Mouse (Mus musculus): ENCODE data around the gene Tbc1d9b.
A peak's percentile ranks its signal among the peaks of the same experiment; 100 is the strongest.
"Not testable (repeated sequence)": the region's sequence is repeated elsewhere in the genome, so short reads cannot be mapped to it uniquely, and the experiment has no call there.

Gene Tbc1d9b

DNA sequence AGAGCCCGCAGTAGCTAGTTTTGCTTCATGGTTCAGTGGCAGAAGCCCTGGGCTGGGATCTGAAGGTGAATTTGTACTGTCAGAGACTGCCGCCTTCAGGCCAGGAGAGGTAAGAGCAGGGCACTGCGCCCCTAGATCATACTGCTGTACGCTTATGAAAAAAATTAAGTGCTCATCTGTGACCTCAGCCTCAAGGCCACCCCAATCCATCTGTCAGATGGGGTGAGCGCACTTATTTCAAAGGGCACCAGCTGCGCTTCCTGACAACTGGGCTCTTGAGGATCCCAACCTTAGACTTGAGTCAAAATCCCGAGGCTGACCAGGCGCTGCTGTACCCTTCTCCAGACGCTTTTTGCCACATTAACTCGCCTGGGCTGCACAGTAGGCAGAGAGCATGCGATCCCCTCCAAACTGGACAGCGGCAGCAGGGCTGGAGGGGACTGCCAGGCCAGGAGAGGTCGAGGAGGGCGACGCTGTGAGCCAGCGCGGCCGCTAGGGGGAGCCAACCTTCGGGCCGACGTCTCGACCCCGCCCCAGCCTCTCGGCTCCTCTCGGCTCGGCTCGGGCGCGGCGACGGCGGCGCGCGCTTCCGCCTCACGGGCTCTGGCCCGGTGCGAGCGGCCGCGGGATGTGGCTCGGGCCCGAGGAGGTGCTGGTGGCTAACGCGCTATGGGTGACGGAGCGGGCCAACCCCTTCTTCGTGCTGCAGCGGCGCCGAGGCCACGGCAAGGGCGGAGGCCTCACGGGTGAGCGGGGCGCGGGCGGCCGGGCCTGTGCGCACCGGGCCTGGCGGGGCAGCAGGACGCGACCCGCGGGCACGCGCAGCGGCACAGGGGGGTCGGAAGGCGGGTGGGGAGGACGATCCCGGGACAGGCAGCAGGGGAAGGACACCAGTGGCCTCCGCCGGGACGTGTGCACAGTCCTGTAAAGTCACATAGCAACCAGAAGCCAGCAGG lies at the start of gene Tbc1d9b:
Gene Tbc1d9b (plus strand): TSS at position 586 of the 956 bp plus-strand sequence.
- DNase-seq (ENCODE audit: low read depth): peak; percentile 92

DNA sequence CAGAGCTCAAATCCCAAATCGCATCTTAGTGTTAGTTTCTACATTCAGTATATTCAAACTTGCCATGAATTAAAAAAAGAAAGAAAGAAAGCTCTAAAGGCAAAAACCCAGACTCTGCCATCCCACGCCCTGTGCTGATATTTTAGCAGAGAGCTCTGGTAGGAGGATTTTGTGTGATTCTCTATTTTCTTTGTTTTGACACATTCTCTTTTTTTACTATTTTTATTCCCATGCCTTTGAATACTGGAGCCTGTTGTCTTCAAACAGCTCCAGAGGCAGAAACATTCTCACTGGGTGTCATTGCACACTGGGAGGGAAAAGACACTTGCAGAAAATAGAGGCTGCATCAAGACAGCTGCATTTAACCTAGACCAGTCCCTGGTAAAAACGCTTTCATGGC lies 45.0 kb upstream of the Tbc1d9b start:
- no peak for DNase-seq (ENCODE audit: low read depth)

DNA sequence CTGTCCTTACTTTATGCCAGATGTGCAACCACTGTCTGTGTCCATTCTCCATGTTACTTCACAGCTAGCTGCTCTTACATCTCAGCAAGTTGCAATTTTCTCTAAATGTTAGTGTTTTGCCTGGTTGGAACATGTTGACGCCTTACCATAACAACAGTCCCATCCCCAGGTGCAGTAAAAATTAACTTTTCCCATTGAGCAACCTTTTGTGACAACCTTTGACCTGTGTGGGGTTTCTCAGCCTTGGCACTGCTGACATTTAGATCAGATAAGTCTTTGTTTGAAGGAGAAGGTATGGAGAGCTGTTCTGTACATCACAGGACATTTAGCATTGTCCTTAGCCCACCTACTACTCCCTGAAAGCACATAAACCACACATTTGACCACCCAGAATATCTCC lies 41.4 kb upstream of the Tbc1d9b start:
- DNase-seq (ENCODE audit: low read depth): no peak

DNA sequence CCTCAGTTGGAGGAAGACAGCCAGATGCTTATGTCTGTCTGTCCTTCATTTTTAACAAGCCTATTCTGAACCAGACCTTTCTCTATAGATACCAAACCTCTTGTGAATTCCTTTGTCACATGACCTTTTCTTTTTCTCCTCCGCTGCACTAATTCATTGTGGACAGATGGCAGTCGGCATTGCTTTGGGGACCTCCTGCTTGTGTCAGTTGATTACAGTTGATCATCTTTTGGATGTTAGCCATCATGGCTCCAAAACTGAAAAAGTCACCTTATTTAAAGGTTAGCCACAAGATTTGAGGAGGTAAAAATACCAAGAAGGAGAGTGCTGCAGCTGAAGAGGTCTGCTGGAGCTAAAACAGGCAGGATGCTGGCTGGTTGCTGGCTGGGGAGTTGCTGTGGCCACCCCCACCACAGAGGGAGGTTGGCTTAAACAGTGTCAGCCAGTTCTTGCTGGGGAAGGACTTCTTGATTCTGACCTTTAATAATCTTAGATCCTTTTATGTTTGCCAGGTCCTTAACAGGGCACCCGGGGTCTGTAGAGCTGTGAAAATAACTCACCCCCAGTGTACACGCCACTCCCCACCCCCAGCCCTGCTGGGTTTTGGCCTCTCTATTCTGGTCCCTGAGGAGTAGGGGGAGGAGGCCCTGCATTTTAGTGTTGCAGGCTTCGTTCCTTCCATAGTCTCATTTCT lies 40.1 kb upstream of the Tbc1d9b start:
- no peak for DNase-seq (ENCODE audit: low read depth)

DNA sequence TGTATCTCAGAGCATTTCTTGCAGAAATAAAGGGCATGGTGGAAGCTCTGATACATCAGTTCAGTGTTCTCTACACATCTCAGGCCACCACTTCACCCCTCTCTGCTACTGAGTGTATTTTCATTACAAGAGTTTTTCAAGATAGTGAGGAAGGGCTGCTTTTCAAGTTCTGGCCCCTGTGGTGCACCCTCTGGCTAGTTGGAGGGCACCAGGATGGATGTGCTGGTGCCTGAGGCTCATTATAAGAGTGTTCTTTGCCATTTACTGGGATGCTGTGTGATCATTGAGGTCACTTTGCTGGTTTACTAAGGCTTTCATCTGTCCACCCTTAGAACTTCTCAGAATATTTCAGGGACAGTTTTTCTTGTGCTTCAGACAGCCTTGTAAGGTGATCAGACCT lies 39.5 kb upstream of the Tbc1d9b start:
- no peak for DNase-seq (ENCODE audit: low read depth)

DNA sequence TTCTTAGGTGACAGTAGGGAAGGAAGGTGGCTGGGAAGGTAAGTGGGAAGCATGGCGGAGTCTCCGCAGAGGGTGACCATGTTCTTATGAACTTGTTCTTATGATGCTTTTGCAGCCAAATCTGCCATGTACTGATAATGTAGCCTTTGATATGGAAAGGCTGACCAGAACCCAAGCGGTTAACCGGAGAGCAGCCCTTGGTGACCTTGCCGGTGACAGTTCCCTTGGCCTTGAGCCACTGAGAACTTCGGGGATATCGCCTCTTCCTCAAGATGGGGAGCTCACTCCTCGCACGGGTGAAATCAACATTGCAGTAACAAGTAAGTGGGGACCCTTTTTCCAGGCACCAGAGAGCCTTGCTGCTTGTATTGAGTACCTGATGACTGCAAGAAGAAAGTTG lies 35.5 kb upstream of the Tbc1d9b start:
- DNase-seq (ENCODE audit: low read depth): no peak

DNA sequence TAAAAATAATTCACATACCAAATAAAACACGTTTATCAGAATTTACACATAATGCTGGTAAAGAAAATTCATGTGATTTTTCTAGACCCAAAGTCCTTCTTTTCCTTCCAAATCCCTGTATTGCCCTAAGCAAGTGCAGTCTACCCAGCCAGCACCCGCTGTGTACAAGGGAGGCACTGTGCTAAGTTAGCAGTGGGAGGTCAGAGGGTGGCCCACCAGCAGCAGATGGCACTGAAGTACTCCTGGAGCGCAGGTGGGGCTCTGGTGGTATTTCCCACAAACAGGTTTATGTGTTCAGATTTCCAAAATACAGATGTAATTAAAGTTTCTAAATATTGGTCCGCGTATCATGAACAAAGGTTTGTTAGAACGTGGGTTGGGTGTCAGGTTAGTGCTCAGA lies 34.1 kb upstream of the Tbc1d9b start:
- no peak for DNase-seq (ENCODE audit: low read depth)

DNA sequence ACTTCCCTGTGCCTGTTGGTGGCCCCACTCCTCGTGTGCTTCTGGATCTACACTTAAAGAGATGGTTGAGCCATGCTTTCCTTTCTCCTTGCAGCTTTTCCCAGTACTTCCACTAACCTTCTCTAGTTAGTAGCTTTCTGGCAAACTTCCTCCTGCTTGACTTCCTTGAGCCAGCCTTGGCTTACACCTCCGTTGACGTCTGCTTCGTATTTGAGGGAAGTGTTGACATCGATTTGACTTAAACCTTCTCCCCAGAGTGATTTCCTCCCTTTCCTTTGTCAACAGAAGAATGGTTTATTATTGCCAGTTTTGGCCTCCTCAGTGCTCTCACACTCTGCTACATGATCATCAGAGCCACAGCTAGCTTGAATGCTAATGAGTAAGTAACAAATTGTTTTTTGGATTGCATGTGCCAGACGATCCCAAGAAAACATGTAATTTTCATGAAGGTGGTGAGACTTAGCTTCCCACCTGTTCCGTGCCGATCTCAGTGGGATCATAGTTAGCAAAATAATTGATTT lies 32.2 kb upstream of the Tbc1d9b start:
- no peak for DNase-seq (ENCODE audit: low read depth)

DNA sequence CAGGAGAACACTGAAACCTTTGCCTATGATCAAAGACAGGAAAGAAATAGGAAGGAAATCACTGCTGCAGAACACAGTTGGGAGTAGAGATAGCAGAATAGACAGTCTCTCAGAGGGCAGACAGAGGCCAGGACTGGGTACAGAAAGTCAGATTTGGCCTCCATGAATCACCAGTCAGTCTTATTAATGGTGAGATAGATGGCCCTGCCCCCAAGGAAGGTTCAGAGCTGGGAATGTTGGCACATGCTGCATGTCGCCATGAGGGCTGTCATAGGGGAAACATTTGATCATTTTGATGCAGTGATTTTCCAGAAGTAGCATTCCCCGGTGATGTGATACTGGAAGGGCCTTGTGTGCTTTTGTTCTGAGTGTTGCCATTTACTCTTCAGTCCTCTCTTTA lies 31.5 kb upstream of the Tbc1d9b start:
- no peak for DNase-seq (ENCODE audit: low read depth)

DNA sequence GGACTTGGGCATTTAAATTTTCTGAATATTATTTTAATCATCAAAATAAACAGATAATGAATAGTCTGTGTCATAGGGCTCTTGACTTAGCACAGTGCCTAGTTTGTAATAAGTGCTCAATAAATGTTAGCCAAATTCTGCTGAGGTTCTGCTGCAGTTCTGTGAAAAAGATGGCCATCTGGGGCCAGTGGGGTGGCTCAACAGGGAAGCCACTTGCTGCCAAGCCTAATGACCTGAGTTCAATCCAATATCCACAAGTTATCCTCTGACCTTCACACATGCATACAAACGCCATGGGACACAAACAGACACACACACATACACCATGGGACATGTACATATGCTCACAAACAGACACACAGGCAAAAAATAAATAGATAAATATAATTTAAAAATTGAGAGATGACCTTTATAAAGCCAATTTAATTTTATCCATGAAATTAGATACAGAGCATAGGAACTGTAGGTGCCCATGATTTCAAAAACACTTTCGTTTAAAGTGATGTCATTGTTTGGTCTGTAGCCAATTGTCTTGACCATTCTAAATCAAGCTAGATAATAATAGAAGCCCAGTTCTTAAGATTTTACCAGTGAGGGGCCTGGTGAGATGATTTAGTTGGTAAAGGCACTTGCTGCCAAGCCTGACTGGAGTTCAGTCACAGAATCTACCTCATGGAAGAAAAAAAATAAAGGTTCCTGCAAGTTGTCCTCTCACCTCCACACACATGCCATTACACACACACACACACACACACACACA lies 30.5 kb upstream of the Tbc1d9b start:
- DNase-seq (ENCODE audit: low read depth): no peak

DNA sequence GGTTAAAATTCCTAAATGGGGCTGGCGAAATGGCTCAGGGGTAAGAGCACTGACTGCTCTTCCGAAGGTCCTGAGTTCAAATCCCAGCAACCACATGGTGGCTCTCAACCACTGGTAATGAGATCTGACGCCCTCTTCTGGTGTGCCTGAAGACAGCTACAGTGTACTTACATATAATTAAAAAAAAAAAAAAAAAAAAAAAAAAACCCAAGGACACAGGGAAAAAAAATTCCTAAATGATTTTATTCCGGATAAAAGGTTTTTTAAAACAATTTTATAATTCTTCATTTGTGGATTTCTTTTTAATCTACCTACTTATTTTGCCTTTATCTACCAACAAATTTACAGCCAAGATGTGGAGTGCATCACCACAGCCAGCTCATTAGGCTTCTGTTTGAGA lies 29.2 kb upstream of the Tbc1d9b start:
- DNase-seq (ENCODE audit: low read depth): not testable (repeated sequence)

DNA sequence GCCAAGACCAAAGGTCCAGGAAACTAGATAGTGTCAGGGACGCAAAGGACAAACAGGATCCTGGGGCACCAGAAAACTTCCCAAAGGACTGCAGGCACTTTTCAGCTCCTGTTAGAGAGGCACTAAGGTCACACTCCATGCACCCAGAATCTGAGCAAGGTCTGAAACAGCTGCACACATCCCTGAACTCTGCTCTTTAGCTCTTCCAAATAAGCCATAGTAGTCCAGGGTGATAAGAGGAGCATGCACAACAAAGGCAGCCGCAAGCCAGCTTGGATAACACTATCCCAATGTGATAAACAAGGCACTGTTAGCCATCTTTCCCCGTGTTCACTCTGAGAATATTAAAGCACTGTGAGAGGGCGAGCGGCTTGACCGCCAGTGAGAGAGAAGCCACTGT lies 27.2 kb upstream of the Tbc1d9b start:
- no peak for DNase-seq (ENCODE audit: low read depth)

DNA sequence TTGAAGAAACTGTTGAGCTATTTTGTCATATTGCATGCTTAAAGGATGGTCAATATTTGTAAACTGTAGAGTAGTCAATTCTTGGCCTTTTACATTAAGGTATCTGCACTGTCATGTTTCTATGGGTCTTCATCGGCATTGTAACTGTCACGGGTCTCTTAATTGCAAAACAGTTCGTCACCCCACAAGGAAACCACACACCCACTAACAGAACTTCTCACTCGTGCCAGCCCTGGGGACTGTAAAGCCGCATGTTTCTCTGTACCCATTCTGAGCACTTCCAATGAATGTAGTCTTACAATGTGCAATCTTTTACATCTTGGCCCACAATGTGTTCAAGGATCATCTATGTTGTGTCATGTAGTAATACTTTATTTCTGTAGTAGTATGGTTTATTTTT lies 26.0 kb upstream of the Tbc1d9b start:
- no peak for DNase-seq (ENCODE audit: low read depth)

DNA sequence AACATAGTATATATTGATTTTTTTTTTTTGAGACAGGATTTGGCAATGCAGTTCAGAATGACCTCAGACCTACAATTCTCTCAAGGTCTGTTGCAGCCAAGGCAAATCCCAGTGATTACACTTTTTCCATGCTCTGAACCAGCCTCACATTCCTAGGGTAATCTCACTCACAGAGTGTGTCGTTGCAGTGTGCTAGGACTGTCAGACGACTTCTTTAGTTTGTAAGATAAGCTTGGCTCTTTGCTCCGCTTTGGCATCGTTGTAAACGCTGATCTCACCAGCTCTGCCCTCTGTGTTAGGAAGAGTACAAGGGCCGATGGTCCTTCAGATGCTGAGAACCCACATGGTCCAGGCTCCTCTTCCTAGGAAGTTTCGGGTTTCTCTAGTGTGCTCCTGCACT lies 25.2 kb upstream of the Tbc1d9b start:
- DNase-seq (ENCODE audit: low read depth): no peak

DNA sequence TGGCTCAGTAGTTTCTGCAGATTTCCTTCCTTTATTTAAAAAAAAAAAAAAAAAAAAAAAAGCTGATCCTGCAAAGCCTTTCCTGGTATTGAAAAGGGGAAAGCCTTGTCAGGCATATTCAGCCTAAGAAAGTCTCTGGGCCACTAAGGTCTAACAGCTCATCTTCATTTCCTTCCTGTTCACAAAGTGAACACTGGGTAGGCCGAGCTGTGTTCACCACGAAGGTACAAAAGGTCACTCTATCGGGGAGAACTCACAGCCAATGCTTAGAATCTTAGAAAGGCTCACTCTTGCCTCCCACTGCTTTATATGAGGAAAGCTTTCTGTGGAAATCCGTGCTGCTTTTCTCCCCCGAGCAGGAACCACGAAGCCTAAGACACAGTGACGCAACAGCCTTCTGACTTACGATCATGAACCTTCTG lies 22.4 kb upstream of the Tbc1d9b start:
- peak; percentile 35 for DNase-seq (ENCODE audit: low read depth)

DNA sequence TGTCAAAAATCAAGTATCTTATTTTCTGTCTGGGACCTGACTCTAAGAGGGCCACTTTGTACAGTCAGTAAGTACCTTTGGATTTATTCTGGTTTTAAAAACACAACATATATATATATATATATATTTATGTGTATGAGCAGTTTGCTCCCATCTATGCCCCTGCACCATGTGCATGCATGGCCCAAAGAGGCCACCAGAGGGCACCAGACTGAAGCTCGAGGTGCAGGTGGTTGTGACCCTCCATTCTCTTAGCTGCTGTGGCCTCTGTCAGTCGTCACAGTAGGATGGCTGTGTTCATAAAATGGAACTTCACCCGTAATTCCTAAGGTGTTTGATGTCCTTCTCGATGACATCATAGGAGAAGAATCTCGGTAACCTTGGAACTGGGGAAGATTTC lies 16.9 kb upstream of the Tbc1d9b start:
- peak; percentile 89 for DNase-seq (ENCODE audit: low read depth)

DNA sequence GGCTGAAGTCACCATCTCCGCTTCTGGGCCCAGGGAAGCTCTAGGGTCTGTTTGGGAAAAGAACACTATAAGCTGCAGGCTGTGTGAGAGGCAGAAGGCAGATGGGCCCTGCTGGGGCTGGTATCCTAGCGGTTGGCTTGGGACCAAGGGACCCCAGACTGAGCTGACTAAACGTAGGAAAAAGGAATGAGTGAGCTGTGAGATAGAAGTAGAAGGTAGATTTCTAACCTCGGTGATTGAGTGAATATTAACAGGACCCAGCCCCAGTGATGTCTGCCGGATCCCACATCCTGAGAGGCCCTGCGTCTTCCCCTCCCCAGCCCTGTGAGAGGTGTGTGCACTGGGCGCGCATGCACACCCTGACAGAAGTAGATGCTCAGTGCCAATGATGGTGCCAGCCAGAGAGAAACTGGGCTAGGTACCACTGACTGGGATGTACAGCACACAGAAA lies 8.5 kb upstream of the Tbc1d9b start:
- DNase-seq (ENCODE audit: low read depth): no peak

DNA sequence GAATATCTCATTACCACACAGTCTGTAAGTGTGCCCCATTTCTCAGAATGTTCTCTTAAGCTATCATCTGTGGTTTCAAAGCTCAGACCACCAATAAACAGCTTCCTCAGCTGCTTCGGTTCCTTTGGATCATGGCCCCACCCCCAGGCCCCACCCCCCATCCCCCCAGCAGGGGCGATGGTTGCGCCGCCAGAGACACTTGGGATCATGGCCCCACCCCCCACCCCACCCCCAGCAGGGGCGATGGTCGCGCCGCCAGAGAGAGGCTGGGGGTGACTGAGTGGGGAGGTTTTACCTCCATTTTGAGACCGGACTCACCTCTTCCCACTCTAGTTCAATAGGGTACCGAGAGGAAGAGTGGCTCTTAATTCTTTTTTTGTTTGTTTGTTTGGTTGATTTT lies 3.4 kb upstream of the Tbc1d9b start:
- DNase-seq (ENCODE audit: low read depth): no peak

DNA sequence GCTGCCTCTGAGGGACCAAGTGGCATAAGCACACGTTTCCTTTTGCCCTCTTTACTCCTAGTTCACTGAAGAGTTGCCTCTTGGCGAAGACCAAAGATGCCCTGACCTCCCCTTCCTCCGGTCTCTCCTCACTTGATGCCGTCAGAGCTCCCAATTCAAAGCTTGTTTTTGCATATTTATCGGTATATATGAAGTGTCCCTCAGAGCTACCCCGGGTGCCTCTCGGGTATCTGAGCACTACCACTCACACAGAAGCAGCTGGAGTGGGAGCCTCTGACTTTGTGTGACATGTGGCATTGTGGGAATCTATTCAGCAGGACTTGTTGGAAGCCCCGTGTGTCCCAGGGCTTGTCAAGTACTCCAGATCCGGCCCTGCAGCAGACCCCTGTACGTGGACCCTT lies 605 bp downstream of the Tbc1d9b start:
- peak; percentile 60 for DNase-seq (ENCODE audit: low read depth)

DNA sequence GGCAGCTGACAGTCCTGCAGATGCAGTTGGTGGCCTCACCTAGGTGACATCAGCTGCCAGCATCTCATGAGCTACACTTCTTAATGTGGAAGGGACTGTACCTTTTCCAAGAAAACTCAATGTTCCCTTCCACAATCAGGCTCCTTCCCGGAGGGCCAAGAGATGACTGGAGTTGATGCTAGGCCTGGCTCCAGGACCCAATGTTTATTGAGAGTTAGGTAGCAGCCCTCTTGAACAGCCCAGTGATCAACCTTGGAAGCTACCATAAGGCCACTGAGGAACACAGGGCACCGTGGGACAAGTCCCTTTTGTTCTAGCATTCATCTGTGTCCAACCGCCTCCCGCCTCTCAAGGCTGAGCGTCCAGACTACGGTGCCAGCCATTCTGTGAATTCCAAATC lies 1.1 kb downstream of the Tbc1d9b start:
- DNase-seq (ENCODE audit: low read depth): no peak

DNA sequence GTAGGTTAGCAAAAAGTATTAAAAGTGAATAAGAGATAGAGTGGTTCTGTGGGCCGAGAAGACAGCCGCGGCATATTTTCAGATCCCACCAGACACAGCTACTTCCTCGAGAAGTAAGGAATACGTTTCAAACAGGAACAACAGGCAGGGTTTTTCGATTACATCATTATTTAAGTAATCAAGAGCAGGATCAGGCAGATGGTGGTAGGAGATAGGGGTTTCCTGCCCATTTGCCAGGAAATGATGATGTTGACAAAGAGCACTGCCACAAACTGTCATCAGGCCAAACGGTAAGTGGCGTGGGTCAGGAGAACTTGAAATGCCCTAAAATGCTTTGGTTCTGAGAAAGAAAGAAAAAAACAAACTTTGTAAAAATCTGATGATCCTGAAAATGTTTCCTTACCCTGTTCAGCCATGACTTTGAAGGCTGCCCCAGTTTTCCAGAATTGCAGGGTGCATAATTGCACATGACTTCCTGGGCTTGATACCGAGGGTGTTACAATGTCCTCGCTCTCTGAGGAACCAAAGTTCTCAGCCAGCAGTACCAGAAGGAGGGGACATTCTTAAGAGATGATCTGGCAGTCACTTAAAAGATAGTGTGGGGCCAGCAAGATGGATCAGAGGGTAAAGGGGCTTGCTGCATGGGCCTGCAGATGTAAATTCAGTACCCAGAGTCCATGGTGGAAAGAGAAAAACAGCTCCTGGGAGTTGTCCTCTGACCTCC lies 3.1 kb downstream of the Tbc1d9b start:
- peak; percentile 77 for DNase-seq (ENCODE audit: low read depth)

Measured in induced T-regulatory cell, adult 2 months (primary cell).